Mouse (Mus musculus) hindbrain, embryonic 13.5 days (tissue): ENCODE data around the gene Awat2. TPM values are rescaled to one million over a fixed set of nuclear protein-coding genes. Genes with fewer than 3 reads are reported as not detected.
"Not testable (repeated sequence)": the region's sequence is repeated elsewhere in the genome, so short reads cannot be mapped to it uniquely, and the experiment has no call there.

Experiments used
- ATAC-seq: fragments of 200-750 bp; cut with Nextera tagmentation; 2 replicates; pipeline ENCODE4 v1.8.0; 2017; ENCODE audit warnings: moderate TSS enrichment; ENCODE audit not compliant: low FRiP score
- H3K27ac ChIP-seq: fragments of 300-500 bp; sonication (generic); 2 replicates; pipeline ENCODE4 v1.5.1; 2015; ENCODE audit warnings: inconsistent platforms, mild to moderate bottlenecking, moderate library complexity
- H3K27me3 ChIP-seq: fragments of 300-500 bp; sonication (generic); 2 replicates; pipeline ENCODE4 v1.6.1; 2015; ENCODE audit warnings: mild to moderate bottlenecking, inconsistent platforms
- H3K36me3 ChIP-seq: fragments of 300-500 bp; sonication (generic); 2 replicates; pipeline ENCODE4 v1.6.1; 2015; ENCODE audit warnings: mild to moderate bottlenecking, inconsistent platforms
- H3K4me1 ChIP-seq: fragments of 300-500 bp; sonication (generic); replicated peaks from 2 replicates; pipeline ENCODE4 v1.6.1; 2015; ENCODE audit warnings: inconsistent platforms
- H3K4me2 ChIP-seq: fragments of 300-500 bp; sonication (generic); 2 replicates; pipeline ENCODE4 v1.6.1; 2015; ENCODE audit warnings: inconsistent platforms, mild to moderate bottlenecking, moderate library complexity
- H3K4me3 ChIP-seq: fragments of 300-500 bp; sonication (generic); 2 replicates; pipeline ENCODE4 v1.5.1; 2015; ENCODE audit warnings: mild to moderate bottlenecking, inconsistent platforms
- H3K9ac ChIP-seq: fragments of 300-500 bp; sonication (generic); 2 replicates; pipeline ENCODE4 v1.6.1; 2015; ENCODE audit warnings: mild to moderate bottlenecking, inconsistent platforms
- H3K9me3 ChIP-seq: fragments of 300-500 bp; sonication (generic); 2 replicates; pipeline ENCODE4 v1.6.1; 2016; ENCODE audit warnings: inconsistent platforms
- WGBS: fragments of 180-500 bp; shearing (Covaris S2); methylation state at CpG from one replicate; pipeline ENCODE4 v1.1.7; 2015; 5-methylcytosine and 5-hydroxymethylcytosine counted together
- polyA plus RNA-seq: library from polyadenylated mRNA; unstranded; fragments of >200 nt; fragmentation: Nextera tagmentation; extraction: Ambion mirVana; gene quantifications from 2 replicates; pipeline ENCODE4 v1.2.1, GENCODE M21; 2015

Gene Awat2
- 0.10 and 0.23 TPM in 2 replicates for polyA plus RNA-seq

GRCm38 (mm10) chrX:100442617-100443016 is at the start of gene Awat2:
Awat2 (minus strand) TSS chrX:100442717.
- peaks cover 10% of the 10 kb centered on the region; the same call in 1 of the 2 replicates for H3K27me3 ChIP-seq
- H3K4me2 ChIP-seq, ATAC-seq, H3K9me3 ChIP-seq, H3K9ac ChIP-seq, H3K4me1 ChIP-seq, H3K36me3 ChIP-seq, H3K27ac ChIP-seq, H3K4me3 ChIP-seq: not testable (repeated sequence)
- 98% methylated on average over 2 of the region's 2 CpGs for WGBS

- no peak overlapping the region for H3K27ac ChIP-seq
- ATAC-seq = peak; percentile 84
- H3K36me3 ChIP-seq = no peaks in the 10 kb centered on the region
- H3K4me2 ChIP-seq = no peak overlapping the region
- H3K4me1 ChIP-seq = no peaks in the 10 kb centered on the region
- peaks cover 15% of the 10 kb centered on the region; the same call in 1 of the 2 replicates for H3K27me3 ChIP-seq
- no peak overlapping the region for H3K4me3 ChIP-seq
- no peak overlapping the region for H3K9ac ChIP-seq
- no peaks in the 10 kb centered on the region for H3K9me3 ChIP-seq
- 43% methylated on average over 3 of the region's 3 CpGs for WGBS
Observed at GRCm38 (mm10) chrX:100480317-100480716, 37.8 kb upstream of the Awat2 start.

GRCm38 (mm10) chrX:100475569-100476223 is 33.2 kb upstream of the Awat2 start:
- Histone ChIP-seq H3K9ac (no peak overlapping the region), H3K4me1 (no peaks in the 10 kb centered on the region), H3K9me3 (no peaks in the 10 kb centered on the region), H3K4me2 (no peak overlapping the region), H3K27me3 (peaks cover 18% of the 10 kb centered on the region; the same call in 1 of the 2 replicates), H3K4me3 (no peak overlapping the region), H3K27ac (no peak overlapping the region), H3K36me3 (no peaks in the 10 kb centered on the region)
- ATAC-seq = no peak
- 78% methylated on average over 4 of the region's 4 CpGs for WGBS

- Histone ChIP-seq H3K36me3 (no peaks in the 10 kb centered on the region), H3K4me1 (no peaks in the 10 kb centered on the region), H3K4me2 (no peak overlapping the region), H3K27me3 (peaks cover 19% of the 10 kb centered on the region; the same call in 1 of the 2 replicates), H3K9ac (no peak overlapping the region), H3K9me3 (no peaks in the 10 kb centered on the region), H3K27ac (no peak overlapping the region), H3K4me3 (no peak overlapping the region)
- WGBS = 88% methylated on average over 3 of the region's 3 CpGs
- no peak for ATAC-seq
Observed at GRCm38 (mm10) chrX:100471491-100471890, 29.0 kb upstream of the Awat2 start.

GRCm38 (mm10) chrX:100470126-100470525 is 27.6 kb upstream of the Awat2 start:
- Histone ChIP-seq H3K27ac (no peak overlapping the region), H3K4me1 (no peaks in the 10 kb centered on the region), H3K4me2 (no peak overlapping the region), H3K4me3 (no peak overlapping the region), H3K9ac (no peak overlapping the region), H3K36me3 (no peaks in the 10 kb centered on the region), H3K9me3 (no peaks in the 10 kb centered on the region), H3K27me3 (peaks cover 11% of the 10 kb centered on the region; the same call in 1 of the 2 replicates)
- ATAC-seq = no peak
- whole genome bisulfite sequencing = 85% methylated on average over 3 of the region's 3 CpGs

- WGBS = 80% methylated on average over 4 of the region's 4 CpGs
- Histone ChIP-seq H3K4me2 (no peak overlapping the region), H3K36me3 (no peaks in the 10 kb centered on the region), H3K27ac (no peak overlapping the region), H3K27me3 (0 out of 2 replicates have a peak, but pooled peaks cover 9% of the 10 kb centered on the region), H3K9ac (no peak overlapping the region), H3K4me1 (no peaks in the 10 kb centered on the region), H3K4me3 (no peak overlapping the region), H3K9me3 (no peaks in the 10 kb centered on the region)
- ATAC-seq = no peak
Observed at GRCm38 (mm10) chrX:100468047-100468446, 25.5 kb upstream of the Awat2 start.

- no peak overlapping the region for H3K4me3 ChIP-seq
- H3K9ac ChIP-seq = no peak overlapping the region
- H3K9me3 ChIP-seq = no peaks in the 10 kb centered on the region
- 90% methylated on average over 7 of the region's 7 CpGs for WGBS
- H3K27me3 ChIP-seq = peaks cover 10% of the 10 kb centered on the region; the same call in 1 of the 2 replicates
- no peak for ATAC-seq
- H3K27ac ChIP-seq = no peak overlapping the region
- H3K36me3 ChIP-seq = no peaks in the 10 kb centered on the region
- no peaks in the 10 kb centered on the region for H3K4me1 ChIP-seq
- no peak overlapping the region for H3K4me2 ChIP-seq
Observed at GRCm38 (mm10) chrX:100443532-100443931, 1.0 kb upstream of the Awat2 start.

- no peak overlapping the region for H3K9ac ChIP-seq
- H3K36me3 ChIP-seq = no peaks in the 10 kb centered on the region
- H3K4me3 ChIP-seq = no peak overlapping the region
- H3K9me3 ChIP-seq = no peaks in the 10 kb centered on the region
- WGBS = 73% methylated on average over 3 of the region's 3 CpGs
- no peak for ATAC-seq
- H3K4me2 ChIP-seq = no peak overlapping the region
- H3K27me3 ChIP-seq = peaks cover 20% of the 10 kb centered on the region; the same call in 1 of the 2 replicates
- H3K4me1 ChIP-seq = no peaks in the 10 kb centered on the region
- no peak overlapping the region for H3K27ac ChIP-seq
Observed at GRCm38 (mm10) chrX:100432311-100432710, 10.2 kb downstream of the Awat2 start.

- WGBS = 89% methylated on average over 21 of the region's 21 CpGs
- no peak for ATAC-seq
- no peak within 1 kb of the TSS for H3K4me2 ChIP-seq
Observed at GRCm38 (mm10) chrX:100428693-100429092, 13.8 kb downstream of the Awat2 start, which contains the start of gene Otud6a. Otud6a (plus strand) TSS chrX:100429013.

GRCm38 (mm10) chrX:100409245-100409644 is 33.3 kb downstream of the Awat2 start:
- H3K9ac ChIP-seq = no peak overlapping the region
- H3K27ac ChIP-seq = no peak overlapping the region
- H3K27me3 ChIP-seq = peaks cover 2% of the 10 kb centered on the region; the same call in 1 of the 2 replicates
- H3K9me3 ChIP-seq = no peaks in the 10 kb centered on the region
- H3K4me2 ChIP-seq = no peak overlapping the region
- WGBS = 77% methylated on average over 1 of the region's 1 CpGs
- H3K36me3 ChIP-seq = no peaks in the 10 kb centered on the region
- no peak for ATAC-seq
- no peaks in the 10 kb centered on the region for H3K4me1 ChIP-seq
- no peak overlapping the region for H3K4me3 ChIP-seq

More at GRCm38 (mm10) chrX:100428693-100429092, 13.8 kb downstream of the Awat2 start, which contains the start of gene Otud6a:
- Histone ChIP-seq H3K27ac (no peak within 1 kb of the TSS), H3K36me3 (no peaks in the 10 kb centered on the region), H3K9ac (no peak within 1 kb of the TSS), H3K4me1 (no peaks in the 10 kb centered on the region), H3K9me3 (no peaks in the 10 kb centered on the region), H3K27me3 (peaks cover 12% of the 10 kb centered on the region; the same call in 1 of the 2 replicates), H3K4me3 (no peak within 1 kb of the TSS)

GRCm38 (mm10) chrX:100401657-100402056 is 40.9 kb downstream of the Awat2 start:
- Histone ChIP-seq H3K4me1 (no peaks in the 10 kb centered on the region), H3K9me3 (no peaks in the 10 kb centered on the region), H3K4me2 (no peak overlapping the region), H3K36me3 (no peaks in the 10 kb centered on the region), H3K9ac (no peak overlapping the region), H3K4me3 (no peak overlapping the region), H3K27me3 (peaks cover 5% of the 10 kb centered on the region; the same call in 1 of the 2 replicates), H3K27ac (no peak overlapping the region)
- ATAC-seq = no peak
- 89% methylated on average over 5 of the region's 5 CpGs for WGBS

GRCm38 (mm10) chrX:100400900-100401299 is 41.6 kb downstream of the Awat2 start:
- Histone ChIP-seq H3K4me3 (no peak overlapping the region), H3K4me2 (no peak overlapping the region)

GRCm38 (mm10) chrX:100395026-100395425 is 47.5 kb downstream of the Awat2 start:
- no peaks in the 10 kb centered on the region for H3K9me3 ChIP-seq
- peaks cover 4% of the 10 kb centered on the region; the same call in 1 of the 2 replicates for H3K4me1 ChIP-seq
- H3K27ac ChIP-seq = no peak overlapping the region
- WGBS = 78% methylated on average over 8 of the region's 8 CpGs
- H3K27me3 ChIP-seq = no peaks in the 10 kb centered on the region; the same call in 1 of the 2 replicates
- no peak overlapping the region for H3K4me3 ChIP-seq
- no peak for ATAC-seq
- no peaks in the 10 kb centered on the region for H3K36me3 ChIP-seq
- H3K9ac ChIP-seq = no peak overlapping the region
- H3K4me2 ChIP-seq = no peak overlapping the region

More at GRCm38 (mm10) chrX:100400900-100401299, 41.6 kb downstream of the Awat2 start:
- H3K4me1 ChIP-seq = no peaks in the 10 kb centered on the region
- no peak for ATAC-seq
- no peak overlapping the region for H3K27ac ChIP-seq
- H3K9me3 ChIP-seq = no peaks in the 10 kb centered on the region
- no peak overlapping the region for H3K9ac ChIP-seq
- no peaks in the 10 kb centered on the region for H3K36me3 ChIP-seq
- H3K27me3 ChIP-seq = peaks cover 5% of the 10 kb centered on the region; the same call in 1 of the 2 replicates
